Mouse (Mus musculus) megakaryocyte, embryonic 14.5 days (primary cell): Measurements from ENCODE around the gene Hoxa11.

Source experiments
- FLI1 ChIP-seq: IDR thresholded peaks from 2 replicates; pipeline ENCODE4 v1.6.1; 2012; ENCODE audit warnings: low read length, inconsistent platforms, mixed read lengths
- GATA1 ChIP-seq: IDR thresholded peaks from 3 replicates; pipeline ENCODE4 v1.6.1; 2012; ENCODE audit warnings: mixed read lengths, low read length, inconsistent platforms, borderline replicate concordance

DNA sequence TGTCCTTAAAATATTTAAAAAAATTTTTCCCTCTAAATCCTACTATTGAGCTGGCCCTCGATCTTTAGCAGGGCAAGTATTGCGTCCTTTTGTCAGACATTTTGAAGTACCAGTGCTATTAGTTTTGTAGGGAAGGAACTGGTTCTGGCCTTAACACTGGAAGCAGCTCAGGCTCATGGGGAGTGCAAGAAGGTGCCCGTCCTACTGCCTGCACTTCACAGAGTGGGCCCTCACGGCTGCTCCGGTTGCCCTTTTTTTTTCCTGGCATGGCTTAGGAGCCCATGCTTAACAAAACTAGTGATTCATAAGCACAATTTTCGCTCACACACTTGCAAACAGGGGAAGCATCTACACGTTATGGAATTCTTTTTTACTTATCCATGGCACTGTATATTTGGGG lies 6.6 kb downstream of the Hoxa11 start:
- no peak for TF ChIP-seq GATA1
- TF ChIP-seq FLI1: no peak
